Mouse (Mus musculus) stomach, postnatal 0 days (tissue): Measurements from ENCODE around the gene Srebf1. TPM values are rescaled to one million over a fixed set of nuclear protein-coding genes. Genes with fewer than 3 reads are reported as not detected.
A peak's percentile ranks its signal among the peaks of the same experiment; 100 is the strongest.

ENCODE experiments used
- ATAC-seq: fragments of 200-750 bp; cut with Nextera tagmentation; 2 replicates; pipeline ENCODE4 v1.8.0; 2017; ENCODE audit not compliant: low FRiP score, low TSS enrichment
- DNase-seq: peaks from one replicate; pipeline ENCODE4 v3.0.0-alpha.2; 2016; ENCODE audit warnings: low spot score
- H3K27ac ChIP-seq: fragments of 300-500 bp; sonication (generic); replicated peaks from 2 replicates; pipeline ENCODE4 v1.5.1; 2014; ENCODE audit warnings: mild to moderate bottlenecking, control low read depth
- H3K27me3 ChIP-seq: fragments of 300-500 bp; sonication (generic); 2 replicates; pipeline ENCODE4 v1.6.1; 2014; ENCODE audit warnings: low read length; ENCODE audit not compliant: control insufficient read depth, insufficient read depth
- H3K36me3 ChIP-seq: fragments of 300-500 bp; sonication (generic); 2 replicates; pipeline ENCODE4 v1.6.1; 2014; ENCODE audit warnings: low read length, mixed read lengths; ENCODE audit not compliant: control insufficient read depth, insufficient read depth
- H3K4me1 ChIP-seq: fragments of 300-500 bp; sonication (generic); replicated peaks from 2 replicates; pipeline ENCODE4 v1.6.1; 2014; ENCODE audit warnings: antibody characterized with exemption; ENCODE audit not compliant: control insufficient read depth, insufficient read depth
- H3K4me2 ChIP-seq: fragments of 300-500 bp; sonication (generic); replicated peaks from 2 replicates; pipeline ENCODE4 v1.6.1; 2014; ENCODE audit warnings: low read depth, mild to moderate bottlenecking, control low read depth, moderate library complexity
- H3K4me3 ChIP-seq: fragments of 300-500 bp; sonication (generic); 2 replicates; pipeline ENCODE4 v1.5.1; 2014; ENCODE audit warnings: low read depth, low read length, control low read depth
- H3K9ac ChIP-seq: fragments of 300-500 bp; sonication (generic); 2 replicates; pipeline ENCODE4 v1.6.1; 2014; ENCODE audit warnings: mild to moderate bottlenecking, low read length, control low read depth, mixed read lengths
- H3K9me3 ChIP-seq: fragments of 300-500 bp; sonication (generic); 2 replicates; pipeline ENCODE4 v1.6.1; 2016; ENCODE audit warnings: low read length; ENCODE audit not compliant: control insufficient read depth
- CTCF ChIP-seq: IDR thresholded peaks from 2 replicates; pipeline ENCODE4 v1.5.1; 2016; ENCODE audit warnings: antibody characterized with exemption, low read depth, mild to moderate bottlenecking, moderate library complexity
- EP300 ChIP-seq: optimal IDR thresholded peaks from 2 replicates; pipeline ENCODE3; 2016; ENCODE audit warnings: antibody characterized with exemption
- WGBS: fragments of 180-500 bp; shearing (Covaris S2); extraction: QIAGEN DNeasy Blood & Tissue Kit; methylation state at CpG from one replicate; pipeline ENCODE4 v1.1.7; 2014; 5-methylcytosine and 5-hydroxymethylcytosine counted together
- polyA plus RNA-seq: library from polyadenylated mRNA; unstranded; fragments of >200 nt; fragmentation: Nextera tagmentation; extraction: Ambion mirVana; gene quantifications from 2 replicates; pipeline ENCODE4 v1.2.1, GENCODE M21; 2015

Srebf1 gene
- polyA plus RNA-seq, 1 experiment from 2014 or later: 44.7 TPM

DNA sequence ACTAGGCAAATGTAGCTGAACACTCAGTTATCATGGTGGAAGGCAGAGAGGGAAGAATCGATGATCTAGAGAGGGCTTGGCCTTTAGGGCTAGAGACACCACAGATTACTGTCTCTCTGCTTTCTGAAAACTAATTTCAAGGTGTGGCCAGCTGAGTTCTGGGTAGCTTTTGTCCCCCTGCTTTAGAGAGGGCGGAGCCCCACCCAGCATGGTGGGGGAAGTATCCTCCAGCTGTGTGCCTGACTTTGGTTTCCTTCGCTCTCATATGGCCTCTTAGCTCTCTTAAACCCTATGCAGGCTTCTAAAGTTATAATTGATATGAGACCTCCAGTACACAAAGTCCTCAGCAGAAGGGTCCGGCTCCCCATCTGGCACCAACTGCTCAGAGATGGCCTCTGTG is 59.0 kb downstream of the Srebf1 start:
- WGBS: 85% methylated on average over 4 of the region's 4 CpGs
- no peak overlapping the region for H3K4me2 ChIP-seq
- peaks cover 9% of the 10 kb centered on the region; the same call in 1 of the 2 replicates for H3K4me1 ChIP-seq
- H3K36me3 ChIP-seq: no peaks in the 10 kb centered on the region
- no peak overlapping the region for H3K27ac ChIP-seq
- H3K9ac ChIP-seq: no peak overlapping the region
- no peaks in the 10 kb centered on the region for H3K27me3 ChIP-seq
- ATAC-seq: no peak
- no peak overlapping the region for H3K4me3 ChIP-seq
- no peak for DNase-seq
- H3K9me3 ChIP-seq: no peaks in the 10 kb centered on the region
- TF ChIP-seq EP300 (no peak), CTCF (no peak)

DNA sequence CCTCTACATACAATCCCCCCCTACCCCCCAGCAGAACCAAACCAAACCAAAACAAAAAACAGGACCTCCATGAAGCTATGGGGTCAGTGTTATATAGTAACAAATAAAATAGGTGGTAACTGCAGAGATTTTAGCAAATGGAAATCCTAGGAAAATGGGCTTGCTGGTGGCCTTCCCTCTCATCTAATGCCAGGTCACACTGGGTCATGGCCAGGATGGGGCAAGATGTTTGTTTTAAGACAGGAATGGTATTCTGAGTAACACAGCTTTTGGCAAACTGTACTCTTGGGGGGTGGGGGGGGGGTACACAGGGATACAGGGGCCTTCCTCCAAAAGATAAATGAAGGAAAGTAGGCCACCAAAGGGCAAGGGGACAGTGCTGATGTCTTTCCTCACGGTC is 59.8 kb downstream of the Srebf1 start:
- Histone ChIP-seq H3K9me3 (no peaks in the 10 kb centered on the region), H3K4me2 (no peak overlapping the region), H3K4me1 (peaks cover 9% of the 10 kb centered on the region; the same call in 1 of the 2 replicates), H3K9ac (no peak overlapping the region), H3K4me3 (no peak overlapping the region), H3K36me3 (no peaks in the 10 kb centered on the region), H3K27ac (no peak overlapping the region), H3K27me3 (no peaks in the 10 kb centered on the region)
- TF ChIP-seq EP300 (no peak), CTCF (no peak)
- no peak for DNase-seq
- ATAC-seq: no peak
- WGBS: 70% methylated on average over 1 of the region's 1 CpGs

DNA sequence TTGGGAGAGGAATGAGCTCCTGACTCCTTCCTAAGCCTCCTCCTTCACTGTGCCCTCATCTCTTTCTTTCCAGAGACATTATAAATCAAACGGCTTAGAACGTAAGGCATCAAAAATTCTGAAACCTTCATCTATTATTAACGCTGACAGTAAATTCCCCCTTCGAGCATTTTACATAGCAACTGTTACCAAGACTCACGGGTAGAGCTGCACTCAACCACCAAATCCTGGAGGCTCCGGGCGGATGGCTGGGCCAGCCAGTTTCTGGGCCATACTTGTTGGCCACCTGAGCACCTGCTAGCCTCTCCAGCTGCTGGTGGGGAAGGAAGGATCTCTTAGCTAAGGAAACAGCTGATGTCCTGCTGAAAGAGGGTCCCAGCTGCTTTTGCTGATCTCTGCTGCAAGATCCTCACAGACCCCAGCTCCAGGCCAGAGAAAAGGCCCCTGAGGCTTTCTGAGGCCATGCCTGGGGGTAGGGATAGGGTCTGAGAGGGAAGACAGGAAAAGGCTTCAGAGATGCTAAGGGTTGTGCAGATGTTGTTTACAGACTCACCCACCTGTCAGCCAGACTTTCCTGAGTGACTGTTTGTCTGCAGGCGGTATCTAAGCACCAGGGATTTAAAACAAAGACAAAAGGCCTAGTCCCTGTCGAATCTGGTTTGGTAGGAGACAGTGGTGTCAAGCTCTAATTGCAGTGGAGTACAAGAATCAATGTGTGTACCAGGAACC is 61.1 kb downstream of the Srebf1 start:
- H3K9ac ChIP-seq: no peak overlapping the region
- 45% methylated on average over 9 of the region's 9 CpGs for WGBS
- TF ChIP-seq CTCF (no peak), EP300 (no peak)
- H3K4me1 ChIP-seq: peaks cover 7% of the 10 kb centered on the region; the same call in 1 of the 2 replicates
- H3K9me3 ChIP-seq: no peaks in the 10 kb centered on the region
- no peaks in the 10 kb centered on the region for H3K36me3 ChIP-seq
- H3K27ac ChIP-seq: no peak overlapping the region
- H3K4me3 ChIP-seq: no peak overlapping the region
- H3K27me3 ChIP-seq: no peaks in the 10 kb centered on the region
- ATAC-seq: no peak
- H3K4me2 ChIP-seq: no peak overlapping the region
- no peak for DNase-seq

DNA sequence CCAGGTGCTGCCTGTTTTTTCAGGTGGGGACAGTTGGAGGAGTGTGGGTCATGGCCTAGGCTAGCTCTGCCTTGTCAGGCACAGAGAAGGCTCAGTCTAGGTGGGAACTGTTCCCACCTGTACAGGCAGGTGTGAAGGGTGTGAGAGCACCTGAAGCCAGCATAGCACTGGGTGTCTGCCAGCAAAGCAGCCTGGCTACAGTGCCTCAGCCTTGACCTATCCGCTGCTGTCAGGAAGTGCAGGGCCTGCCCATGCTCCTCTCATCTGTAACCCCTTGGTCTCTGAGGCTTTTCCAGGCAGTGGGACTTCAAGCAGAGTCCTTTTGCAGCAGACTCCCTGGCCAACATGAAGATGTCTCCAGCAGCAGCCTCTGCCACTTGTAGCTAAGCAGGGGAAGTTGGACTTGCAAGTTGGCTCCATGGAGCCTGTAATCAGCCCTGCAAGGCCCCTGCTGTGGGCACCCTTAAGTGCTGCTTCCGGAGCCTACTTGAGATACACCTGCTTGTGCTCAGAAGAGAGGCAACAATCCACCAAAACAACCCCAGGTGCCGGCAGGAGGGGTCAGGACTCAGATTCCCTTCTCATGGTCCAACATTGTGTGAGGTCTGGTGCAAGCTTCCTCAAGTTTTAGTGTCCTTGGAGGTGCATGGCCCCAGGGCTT is 61.8 kb downstream of the Srebf1 start:
- no peak for TF ChIP-seq EP300
- no peak for TF ChIP-seq CTCF
- Histone ChIP-seq H3K4me2 (no peak overlapping the region), H3K27me3 (no peaks in the 10 kb centered on the region), H3K36me3 (no peaks in the 10 kb centered on the region), H3K9me3 (no peaks in the 10 kb centered on the region), H3K4me1 (peaks cover 7% of the 10 kb centered on the region; the same call in 1 of the 2 replicates), H3K4me3 (no peak overlapping the region), H3K9ac (no peak overlapping the region), H3K27ac (0 out of 2 replicates have a peak overlapping the region, but pooled peaks have one; percentile 13)
- WGBS: 46% methylated on average over 3 of the region's 3 CpGs
- 0 out of 2 replicates have a peak, but pooled peaks have one; percentile 40 for ATAC-seq
- no peak for DNase-seq

DNA sequence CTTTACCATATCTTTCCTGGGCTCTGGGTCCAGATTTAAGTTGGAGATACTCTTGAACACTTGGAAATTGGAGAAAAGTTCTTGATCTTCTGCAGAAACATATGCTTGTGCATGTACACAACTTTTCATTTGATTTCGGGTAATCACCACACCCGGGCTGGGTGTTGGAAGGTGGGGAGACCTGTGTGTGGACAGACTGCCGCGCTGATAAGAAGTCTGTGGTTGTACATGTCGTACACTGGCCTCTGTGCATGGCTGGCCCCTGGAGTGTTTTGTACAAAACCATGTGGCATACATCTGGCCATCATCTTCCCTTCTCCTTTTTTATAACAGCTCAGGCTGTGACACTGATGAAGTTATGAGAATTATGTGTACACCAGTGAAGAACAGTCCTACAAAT is 62.4 kb downstream of the Srebf1 start:
- Histone ChIP-seq H3K27ac (0 out of 2 replicates have a peak overlapping the region, but pooled peaks have one; percentile 13), H3K9ac (no peak overlapping the region)
- WGBS: 58% methylated on average over 5 of the region's 5 CpGs

DNA sequence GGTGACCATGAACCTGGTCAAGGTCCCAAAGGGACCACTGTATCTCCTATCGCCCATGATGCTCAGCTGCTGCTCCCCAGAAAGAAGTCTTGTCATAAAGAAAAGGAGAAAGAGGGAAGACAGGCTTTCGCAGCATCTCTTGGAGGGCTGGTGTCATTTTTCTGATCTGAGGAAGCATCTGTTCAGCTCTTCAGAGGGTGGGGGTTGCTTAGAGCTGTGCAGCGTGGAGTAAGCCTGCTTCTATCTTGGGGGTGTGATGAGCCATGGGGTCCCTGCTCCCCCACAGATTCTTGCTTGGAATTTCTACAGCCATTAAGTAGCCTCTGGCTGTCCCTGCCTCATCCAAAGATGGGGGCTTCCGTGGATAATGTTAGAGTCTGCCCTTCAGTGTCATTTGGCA is 64.1 kb downstream of the Srebf1 start:
- ATAC-seq: no peak

More for the DNA sequence above, 62.4 kb downstream of the Srebf1 start:
- no peak for TF ChIP-seq CTCF
- TF ChIP-seq EP300: no peak
- Histone ChIP-seq H3K9me3 (no peaks in the 10 kb centered on the region), H3K4me3 (no peak overlapping the region), H3K4me1 (peaks cover 7% of the 10 kb centered on the region; the same call in 1 of the 2 replicates), H3K36me3 (no peaks in the 10 kb centered on the region), H3K4me2 (no peak overlapping the region), H3K27me3 (no peaks in the 10 kb centered on the region)
- ATAC-seq: no peak
- no peak for DNase-seq

More for the DNA sequence above, 64.1 kb downstream of the Srebf1 start:
- Histone ChIP-seq H3K4me2 (no peak overlapping the region), H3K9me3 (no peaks in the 10 kb centered on the region), H3K27ac (no peak overlapping the region), H3K4me1 (peaks cover 2% of the 10 kb centered on the region; the same call in 1 of the 2 replicates), H3K9ac (no peak overlapping the region), H3K36me3 (no peaks in the 10 kb centered on the region), H3K4me3 (no peak overlapping the region), H3K27me3 (no peaks in the 10 kb centered on the region)
- DNase-seq: no peak
- 76% methylated on average over 4 of the region's 4 CpGs for WGBS
- no peak for TF ChIP-seq CTCF
- TF ChIP-seq EP300: no peak
